Mouse (Mus musculus): ENCODE results near the gene Opcml.

Gene Opcml

GRCm38 (mm10) chr9:27790725-27791638, at the start of gene Opcml:
Opcml (plus strand) TSS chr9:27790775.
- ChIA-PET CTCF (interaction anchor here in 1 of 4 experiments (1.0 kb wide), 1 partner anchor 377 kb away, joined by 3 read pairs; no protein-coding TSS in a partner anchor), POLR2A (no interaction called here)

GRCm38 (mm10) chr9:27758709-27759108, 31.9 kb upstream of the Opcml start:
- ChIA-PET POLR2A (no interaction called here), CTCF (no interaction called here)

- CTCF ChIA-PET: interaction anchor here in 1 of 4 experiments (0.6 kb wide), 1 partner anchor 508 kb away, joined by 3 read pairs; no protein-coding TSS in a partner anchor
- POLR2A ChIA-PET: no interaction called here
Measured at GRCm38 (mm10) chr9:27761196-27761595, 29.4 kb upstream of the Opcml start.

GRCm38 (mm10) chr9:27766446-27766845, 24.1 kb upstream of the Opcml start:
- POLR2A ChIA-PET: no interaction called here
- CTCF ChIA-PET: no interaction called here

- CTCF ChIA-PET: no interaction called here
- POLR2A ChIA-PET: no interaction called here
Measured at GRCm38 (mm10) chr9:27767196-27767900, 23.2 kb upstream of the Opcml start.

GRCm38 (mm10) chr9:27768788-27769187, 21.8 kb upstream of the Opcml start:
- ChIA-PET CTCF (no interaction called here), POLR2A (no interaction called here)

- ChIA-PET POLR2A (no interaction called here), CTCF (interaction anchor here in 1 of 4 experiments (0.8 kb wide), 1 partner anchor 368 kb away, joined by 4 read pairs; no protein-coding TSS in a partner anchor)
Measured at GRCm38 (mm10) chr9:27781291-27781993, 9.1 kb upstream of the Opcml start.

- CTCF ChIA-PET: interaction anchor here in 1 of 4 experiments (0.8 kb wide), 1 partner anchor 368 kb away, joined by 4 read pairs; no protein-coding TSS in a partner anchor
- POLR2A ChIA-PET: no interaction called here
Measured at GRCm38 (mm10) chr9:27781994-27782337, 8.6 kb upstream of the Opcml start.

GRCm38 (mm10) chr9:27791639-27791966, 1.0 kb downstream of the Opcml start:
- CTCF ChIA-PET: interaction anchor here in 1 of 4 experiments (1.0 kb wide), 1 partner anchor 378 kb away, joined by 3 read pairs; no protein-coding TSS in a partner anchor
- POLR2A ChIA-PET: no interaction called here

GRCm38 (mm10) chr9:27792226-27792625, 1.7 kb downstream of the Opcml start:
- POLR2A ChIA-PET: no interaction called here
- CTCF ChIA-PET: no interaction called here

GRCm38 (mm10) chr9:27792994-27793393, 2.4 kb downstream of the Opcml start:
- ChIA-PET POLR2A (interaction anchor here in 1 of 4 experiments (0.7 kb wide), 1 partner anchor 24 kb away, joined by 3 read pairs; no protein-coding TSS in a partner anchor), CTCF (no interaction called here)

GRCm38 (mm10) chr9:27796535-27796934, 6.0 kb downstream of the Opcml start:
- ChIA-PET POLR2A (no interaction called here), CTCF (no interaction called here)

- ChIA-PET POLR2A (no interaction called here), CTCF (no interaction called here)
Measured at GRCm38 (mm10) chr9:27800992-27801391, 10.4 kb downstream of the Opcml start.

- POLR2A ChIA-PET: no interaction called here
- CTCF ChIA-PET: no interaction called here
Measured at GRCm38 (mm10) chr9:27801807-27802206, 11.2 kb downstream of the Opcml start.

GRCm38 (mm10) chr9:27802379-27802778, 11.8 kb downstream of the Opcml start:
- CTCF ChIA-PET: no interaction called here
- POLR2A ChIA-PET: no interaction called here

- ChIA-PET CTCF (no interaction called here), POLR2A (no interaction called here)
Measured at GRCm38 (mm10) chr9:27804461-27804860, 13.9 kb downstream of the Opcml start.

- CTCF ChIA-PET: no interaction called here
Measured at GRCm38 (mm10) chr9:27809741-27810140, 19.2 kb downstream of the Opcml start.

GRCm38 (mm10) chr9:27813207-27813790, 22.7 kb downstream of the Opcml start:
- CTCF ChIA-PET: no interaction called here

More at GRCm38 (mm10) chr9:27809741-27810140, 19.2 kb downstream of the Opcml start:
- POLR2A ChIA-PET: no interaction called here

GRCm38 (mm10) chr9:27814161-27814560, 23.6 kb downstream of the Opcml start:
- ChIA-PET CTCF (no interaction called here), POLR2A (no interaction called here)

More at GRCm38 (mm10) chr9:27813207-27813790, 22.7 kb downstream of the Opcml start:
- POLR2A ChIA-PET: no interaction called here

- POLR2A ChIA-PET: no interaction called here
- CTCF ChIA-PET: no interaction called here
Measured at GRCm38 (mm10) chr9:27821197-27821596, 30.6 kb downstream of the Opcml start.

Measured in embryonic stem cell, embryonic (primary cell).